Mouse (Mus musculus) olfactory bulb, adult 2 months (tissue): Measurements from ENCODE around the gene Cap2.

Source experiments
- CTCF ChIP-seq: fragments of 200-500 bp; IDR thresholded peaks from 2 replicates; pipeline ENCODE4 v1.5.1; 2012; ENCODE audit warnings: low read depth, mild to moderate bottlenecking, low read length, moderate library complexity; ENCODE audit not compliant: insufficient read depth
- POLR2A ChIP-seq: fragments of 200-500 bp; IDR thresholded peaks from 2 replicates; pipeline ENCODE4 v1.6.1; 2012; ENCODE audit warnings: mild to moderate bottlenecking, low read depth, low read length, moderate library complexity; ENCODE audit not compliant: insufficient read depth

DNA sequence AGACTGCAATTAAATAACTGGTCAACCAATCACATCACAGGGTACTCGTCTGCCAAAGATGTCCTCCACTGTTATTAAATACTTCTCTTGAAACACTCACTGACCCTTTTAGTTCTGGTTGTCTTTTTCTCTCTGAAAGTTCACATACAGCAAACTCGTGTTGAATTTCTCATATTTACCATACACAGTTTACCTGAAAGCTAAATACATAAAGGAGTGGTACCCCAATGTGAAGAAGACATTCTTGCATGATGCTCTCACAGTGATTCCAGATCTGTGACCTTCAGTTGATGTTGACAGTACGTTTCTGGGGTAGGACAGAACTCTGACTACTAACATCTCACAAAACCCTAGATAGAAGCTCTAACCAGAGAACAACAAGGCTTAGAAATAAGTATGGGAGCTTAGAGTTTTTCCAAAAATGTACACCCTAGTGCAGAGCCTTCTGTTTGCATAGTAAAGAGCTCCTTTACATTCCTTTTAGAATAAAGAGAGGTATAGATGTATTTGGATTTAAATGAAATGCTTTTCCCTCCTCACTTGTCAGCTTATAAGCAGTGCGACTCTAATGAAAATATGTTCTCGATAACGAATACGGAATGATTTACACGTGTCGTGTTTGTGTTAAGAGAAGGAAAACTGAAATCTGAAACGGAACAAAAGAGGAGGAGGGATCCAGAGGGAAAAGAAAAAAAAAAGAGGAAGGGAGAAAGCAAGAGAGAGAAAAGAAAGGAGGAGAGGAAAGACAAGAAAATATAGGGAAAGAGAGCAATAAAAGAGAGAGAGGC lies 31.9 kb downstream of the Cap2 start:
- TF ChIP-seq CTCF (no peak), POLR2A (no peak)
